9 mouse cellular contexts compared by ENCODE assay signal in genomic region chr3:65884571-65885011, GRCm38 (mm10).
DNase-seq lines count a peak whose midpoint lies in the region; ATAC-seq and TF ChIP-seq lines count a peak whose summit lies in the region.
"Had no signal": no experiment of that assay in that cellular context is flagged by ENCODE, and none has a peak within 500 bp of the region (broad histone marks: within the 10 kb centered on the region; RNA-seq: fewer than 3 reads in every experiment).

No protein-coding gene starts in this region.

- no peaks in the 10 kb centered on the region for H3K4me1 ChIP-seq in midbrain, embryonic 13.5 days (replicated peaks)

- no peak overlapping the region for H3K4me2 ChIP-seq in midbrain, embryonic 13.5 days (replicated peaks)

- no peaks in the 10 kb centered on the region for H3K9me3 ChIP-seq in midbrain, embryonic 13.5 days

- peak; percentile 63 for DNase-seq in 3T3-L1 (ENCODE audit: low read depth, low spot score)
- peak; percentile 60 for DNase-seq in cerebellum, adult 11-12 months
- DNase-seq in frontal cortex, postnatal 36 days (ENCODE audit: low spot score in 2 of 2): peak; percentile 71 to 82
- DNase-seq in lung, postnatal 10 days: peak; percentile 49
- DNase-seq in gastrocnemius, adult 2 months: no peak
- no peak for DNase-seq in testis, postnatal 14 days (ENCODE audit: low spot score)
- no peak for DNase-seq in retina, postnatal 1 day
- DNase-seq: thymus, postnatal 25 days had no signal

- 88% methylated on average over 10 of the region's 10 CpGs for WGBS in midbrain, embryonic 13.5 days

- no peak for ATAC-seq in midbrain, embryonic 13.5 days

- no peaks in the 10 kb centered on the region for H3K36me3 ChIP-seq in midbrain, embryonic 13.5 days

- H3K27me3 ChIP-seq in midbrain, embryonic 13.5 days: no peaks in the 10 kb centered on the region

- H3K27ac ChIP-seq in gastrocnemius, adult 2 months: no peak overlapping the region
- no peak overlapping the region for H3K27ac ChIP-seq in midbrain, embryonic 13.5 days

- H3K4me3 ChIP-seq in gastrocnemius, adult 2 months: no peak overlapping the region
- H3K4me3 ChIP-seq in midbrain, embryonic 13.5 days (replicated peaks): no peak overlapping the region

- no peak overlapping the region for H3K9ac ChIP-seq in midbrain, embryonic 13.5 days (replicated peaks)

- TF ChIP-seq CTCF in gastrocnemius, adult 2 months (IDR thresholded peaks at IDR 0.05): no peak

- intact Hi-C loops in gastrocnemius, adult 2 months (cut with DNase I): no loop called here

Comparison
In these comparisons a context has a peak if more than half of its experiments do, and no peak if none do; other contexts are left out.
1. DNase-seq: peak in 3T3-L1 (single experiment), cerebellum, adult 11-12 months (single experiment), frontal cortex, postnatal 36 days (2 of 2) and lung, postnatal 10 days (single experiment); none in gastrocnemius, adult 2 months (single experiment), testis, postnatal 14 days (single experiment) and retina, postnatal 1 day (single experiment).